Mouse (Mus musculus): Measurements from ENCODE around the gene Klk1b1.

DNA sequence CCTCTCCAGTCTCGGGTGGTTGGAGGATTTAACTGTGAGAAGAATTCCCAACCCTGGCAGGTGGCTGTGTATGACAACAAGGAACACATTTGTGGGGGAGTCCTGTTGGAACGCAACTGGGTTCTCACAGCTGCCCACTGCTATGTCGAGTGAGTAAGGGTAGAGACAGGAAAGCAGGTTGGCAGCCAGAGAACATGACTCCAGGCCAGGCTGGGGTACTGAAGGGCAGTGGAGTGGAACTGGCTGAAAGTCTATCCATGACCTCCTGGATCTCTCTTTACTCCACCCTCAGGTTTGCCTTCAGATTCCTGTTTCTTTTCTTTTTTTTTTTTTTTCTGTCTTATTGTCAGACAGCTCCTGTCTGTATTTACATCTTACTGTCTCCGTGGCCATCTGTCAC lies 13.8 kb upstream of the Klk1b1 start:
- TF ChIP-seq CTCF (IDR thresholded peaks at IDR 0.05; ENCODE audit: borderline replicate concordance, insufficient read depth, low read length) = no peak
- no peak for TF ChIP-seq POLR2A (IDR thresholded peaks at IDR 0.05; ENCODE audit: low read depth, low read length)
